Mouse (Mus musculus): ENCODE results near the gene Rwdd3. TPM values are rescaled to one million over a fixed set of nuclear protein-coding genes. Genes with fewer than 3 reads are reported as not detected.

Rwdd3 gene
- 4.0 and 6.3 TPM in 2 replicates for polyA plus RNA-seq (2015; fragmentation: Nextera tagmentation; extraction: Ambion mirVana)

- Histone ChIP-seq H3K9ac (peak within 1 kb of the TSS; percentile 75), H3K4me2 (peak within 1 kb of the TSS; percentile 77), H3K4me1 (replicated peaks) (peaks cover 11% of the 10 kb centered on the region), H3K36me3 (no peaks in the 10 kb centered on the region), H3K9me3 (no peaks in the 10 kb centered on the region), H3K27ac (replicated peaks) (peak within 1 kb of the TSS; percentile 47; the same call in 1 of the 2 replicates), H3K4me3 (peak within 1 kb of the TSS; percentile 62), H3K27me3 (no peaks in the 10 kb centered on the region; the same call in 1 of the 2 replicates)
- peak; percentile 94 for ATAC-seq (ENCODE audit: low read depth)
- WGBS, result under 1% methylated on average over 40 of the region's 40 CpGs
Measured at GRCm38 (mm10) chr3:121171243-121171871, at the start of gene Rwdd3. TSS of gene Rwdd3 (minus strand) at chr3:121171695.

- no peak overlapping the region for H3K27ac ChIP-seq (replicated peaks)
- no peaks in the 10 kb centered on the region for H3K9me3 ChIP-seq
- ATAC-seq (ENCODE audit: low read depth), result no peak
- H3K27me3 ChIP-seq, result no peaks in the 10 kb centered on the region
- H3K4me2 ChIP-seq, result no peak overlapping the region
- no peak overlapping the region for H3K4me3 ChIP-seq
- WGBS, result 84% methylated on average over 6 of the region's 6 CpGs
- no peaks in the 10 kb centered on the region for H3K4me1 ChIP-seq (replicated peaks)
- no peaks in the 10 kb centered on the region for H3K36me3 ChIP-seq
- no peak overlapping the region for H3K9ac ChIP-seq
Measured at GRCm38 (mm10) chr3:121217011-121217410, 45.5 kb upstream of the Rwdd3 start.

- Histone ChIP-seq H3K27me3 (no peaks in the 10 kb centered on the region), H3K9me3 (no peaks in the 10 kb centered on the region), H3K4me2 (no peak overlapping the region), H3K4me3 (no peak overlapping the region), H3K4me1 (replicated peaks) (no peaks in the 10 kb centered on the region), H3K27ac (replicated peaks) (no peak overlapping the region), H3K36me3 (no peaks in the 10 kb centered on the region), H3K9ac (no peak overlapping the region)
- no peak for ATAC-seq (ENCODE audit: low read depth)
- 79% methylated on average over 3 of the region's 3 CpGs for WGBS
Measured at GRCm38 (mm10) chr3:121213501-121213900, 42.0 kb upstream of the Rwdd3 start.

GRCm38 (mm10) chr3:121212156-121212555 lies 40.7 kb upstream of the Rwdd3 start:
- Histone ChIP-seq H3K4me1 (replicated peaks) (no peaks in the 10 kb centered on the region), H3K27ac (replicated peaks) (no peak overlapping the region), H3K36me3 (no peaks in the 10 kb centered on the region), H3K9ac (no peak overlapping the region), H3K27me3 (no peaks in the 10 kb centered on the region), H3K4me2 (no peak overlapping the region), H3K9me3 (no peaks in the 10 kb centered on the region), H3K4me3 (no peak overlapping the region)
- no peak for ATAC-seq (ENCODE audit: low read depth)
- 57% methylated on average over 1 of the region's 1 CpGs for WGBS

- H3K4me1 ChIP-seq (replicated peaks), result no peaks in the 10 kb centered on the region
- no peak overlapping the region for H3K9ac ChIP-seq
- no peak overlapping the region for H3K4me2 ChIP-seq
- no peak overlapping the region for H3K27ac ChIP-seq (replicated peaks)
- no peak for ATAC-seq (ENCODE audit: low read depth)
- H3K36me3 ChIP-seq, result no peaks in the 10 kb centered on the region
- H3K27me3 ChIP-seq, result no peaks in the 10 kb centered on the region
- H3K9me3 ChIP-seq, result no peaks in the 10 kb centered on the region
- H3K4me3 ChIP-seq, result no peak overlapping the region
- WGBS, result 96% methylated on average over 5 of the region's 5 CpGs
Measured at GRCm38 (mm10) chr3:121208994-121209393, 37.5 kb upstream of the Rwdd3 start.

GRCm38 (mm10) chr3:121206202-121206882 lies 34.8 kb upstream of the Rwdd3 start:
- WGBS, result 93% methylated on average over 19 of the region's 19 CpGs
- Histone ChIP-seq H3K27me3 (no peaks in the 10 kb centered on the region), H3K36me3 (no peaks in the 10 kb centered on the region), H3K27ac (replicated peaks) (no peak overlapping the region), H3K4me2 (no peak overlapping the region), H3K9ac (no peak overlapping the region), H3K4me1 (replicated peaks) (no peaks in the 10 kb centered on the region), H3K4me3 (no peak overlapping the region), H3K9me3 (no peaks in the 10 kb centered on the region)
- ATAC-seq (ENCODE audit: low read depth), result no peak

GRCm38 (mm10) chr3:121202638-121203037 lies 31.1 kb upstream of the Rwdd3 start:
- WGBS, result 84% methylated on average over 2 of the region's 2 CpGs
- Histone ChIP-seq H3K4me2 (no peak overlapping the region), H3K9me3 (no peaks in the 10 kb centered on the region), H3K27me3 (no peaks in the 10 kb centered on the region), H3K36me3 (no peaks in the 10 kb centered on the region), H3K4me1 (replicated peaks) (no peaks in the 10 kb centered on the region), H3K9ac (no peak overlapping the region), H3K27ac (replicated peaks) (no peak overlapping the region), H3K4me3 (no peak overlapping the region)
- no peak for ATAC-seq (ENCODE audit: low read depth)

- 59% methylated on average over 11 of the region's 11 CpGs for WGBS
- no peaks in the 10 kb centered on the region for H3K4me1 ChIP-seq (replicated peaks)
- no peak overlapping the region for H3K4me3 ChIP-seq
- no peak overlapping the region for H3K27ac ChIP-seq (replicated peaks)
- H3K36me3 ChIP-seq, result no peaks in the 10 kb centered on the region
- ATAC-seq (ENCODE audit: low read depth), result no peak
- no peak overlapping the region for H3K4me2 ChIP-seq
- no peaks in the 10 kb centered on the region for H3K9me3 ChIP-seq
- no peak overlapping the region for H3K9ac ChIP-seq
- no peaks in the 10 kb centered on the region for H3K27me3 ChIP-seq
Measured at GRCm38 (mm10) chr3:121201012-121201747, 29.7 kb upstream of the Rwdd3 start.

GRCm38 (mm10) chr3:121189199-121189598 lies 17.7 kb upstream of the Rwdd3 start:
- Histone ChIP-seq H3K9ac (no peak overlapping the region), H3K9me3 (no peaks in the 10 kb centered on the region), H3K27me3 (no peaks in the 10 kb centered on the region), H3K36me3 (no peaks in the 10 kb centered on the region), H3K4me2 (no peak overlapping the region), H3K4me1 (replicated peaks) (no peaks in the 10 kb centered on the region), H3K4me3 (no peak overlapping the region), H3K27ac (replicated peaks) (no peak overlapping the region)
- 87% methylated on average over 2 of the region's 2 CpGs for WGBS
- ATAC-seq (ENCODE audit: low read depth), result no peak

- 89% methylated on average over 7 of the region's 7 CpGs for WGBS
- no peak overlapping the region for H3K4me2 ChIP-seq
- no peak overlapping the region for H3K4me3 ChIP-seq
- H3K27ac ChIP-seq (replicated peaks), result no peak overlapping the region
- H3K9ac ChIP-seq, result no peak overlapping the region
- no peak for ATAC-seq (ENCODE audit: low read depth)
- H3K4me1 ChIP-seq (replicated peaks), result no peaks in the 10 kb centered on the region
- H3K27me3 ChIP-seq, result no peaks in the 10 kb centered on the region
- no peaks in the 10 kb centered on the region for H3K9me3 ChIP-seq
- no peaks in the 10 kb centered on the region for H3K36me3 ChIP-seq
Measured at GRCm38 (mm10) chr3:121187510-121187909, 16.0 kb upstream of the Rwdd3 start.

- no peak overlapping the region for H3K4me2 ChIP-seq
- H3K36me3 ChIP-seq, result no peaks in the 10 kb centered on the region
- H3K9me3 ChIP-seq, result no peaks in the 10 kb centered on the region
- H3K27ac ChIP-seq (replicated peaks), result no peak overlapping the region
- no peaks in the 10 kb centered on the region for H3K4me1 ChIP-seq (replicated peaks)
- H3K9ac ChIP-seq, result no peak overlapping the region
- ATAC-seq (ENCODE audit: low read depth), result no peak
- H3K4me3 ChIP-seq, result no peak overlapping the region
- no peaks in the 10 kb centered on the region for H3K27me3 ChIP-seq
- 90% methylated on average over 3 of the region's 3 CpGs for WGBS
Measured at GRCm38 (mm10) chr3:121186925-121187324, 15.4 kb upstream of the Rwdd3 start.

GRCm38 (mm10) chr3:121185197-121185596 lies 13.7 kb upstream of the Rwdd3 start:
- Histone ChIP-seq H3K4me3 (no peak overlapping the region), H3K27me3 (no peaks in the 10 kb centered on the region), H3K27ac (replicated peaks) (no peak overlapping the region), H3K36me3 (no peaks in the 10 kb centered on the region), H3K9ac (no peak overlapping the region), H3K9me3 (no peaks in the 10 kb centered on the region), H3K4me2 (no peak overlapping the region), H3K4me1 (replicated peaks) (no peaks in the 10 kb centered on the region)
- WGBS, result 94% methylated on average over 3 of the region's 3 CpGs
- ATAC-seq (ENCODE audit: low read depth), result no peak

All from neural tube, embryonic 13.5 days (tissue).